Mouse (Mus musculus) heart, postnatal 4 days (tissue): ENCODE data around the gene Dock2. TPM values are rescaled to one million over a fixed set of nuclear protein-coding genes. Genes with fewer than 3 reads are reported as not detected.

Experiments
- DNase-seq: peaks from one replicate; pipeline ENCODE4 v3.0.0; 2021
- total RNA-seq, 2 experiments: library from RNA; stranded (reverse); gene quantifications; 2 replicates each; pipeline ENCODE4 v1.2.3; 2021

Gene Dock2
- total RNA-seq, 2 experiments from 2014 or later: 1.4 to 1.7 TPM

GRCm38 (mm10) chr11:34769396-34769795 lies 14.3 kb downstream of the Dock2 start:
- DNase-seq: no peak

- DNase-seq: no peak
Observed at GRCm38 (mm10) chr11:34763739-34764361, 19.8 kb downstream of the Dock2 start.

GRCm38 (mm10) chr11:34762570-34763127 lies 21.0 kb downstream of the Dock2 start:
- no peak for DNase-seq

GRCm38 (mm10) chr11:34762125-34762524 lies 21.6 kb downstream of the Dock2 start:
- DNase-seq: no peak

- DNase-seq: no peak
Observed at GRCm38 (mm10) chr11:34759582-34759981, 24.1 kb downstream of the Dock2 start.

- DNase-seq: no peak
Observed at GRCm38 (mm10) chr11:34741081-34741480, 42.6 kb downstream of the Dock2 start.

GRCm38 (mm10) chr11:34739816-34740215 lies 43.9 kb downstream of the Dock2 start:
- no peak for DNase-seq

GRCm38 (mm10) chr11:34738945-34739344 lies 44.7 kb downstream of the Dock2 start:
- DNase-seq: no peak

GRCm38 (mm10) chr11:34737193-34737592 lies 46.5 kb downstream of the Dock2 start:
- DNase-seq: no peak

GRCm38 (mm10) chr11:34734033-34734432 lies 49.7 kb downstream of the Dock2 start:
- DNase-seq: no peak

- no peak for DNase-seq
Observed at GRCm38 (mm10) chr11:34727467-34727866, 56.2 kb downstream of the Dock2 start.

- no peak for DNase-seq
Observed at GRCm38 (mm10) chr11:34726699-34727347, 56.9 kb downstream of the Dock2 start.

GRCm38 (mm10) chr11:34713360-34713759 lies 70.3 kb downstream of the Dock2 start:
- DNase-seq: no peak

GRCm38 (mm10) chr11:34708278-34708677 lies 75.4 kb downstream of the Dock2 start:
- no peak for DNase-seq

GRCm38 (mm10) chr11:34707360-34707759 lies 76.3 kb downstream of the Dock2 start:
- DNase-seq: no peak

- DNase-seq: no peak
Observed at GRCm38 (mm10) chr11:34705108-34705446, 78.6 kb downstream of the Dock2 start.

GRCm38 (mm10) chr11:34704384-34705107 lies 79.1 kb downstream of the Dock2 start:
- DNase-seq: no peak

- no peak for DNase-seq
Observed at GRCm38 (mm10) chr11:34703851-34704250, 79.8 kb downstream of the Dock2 start.

- DNase-seq: no peak
Observed at GRCm38 (mm10) chr11:34681790-34682189, 101.9 kb downstream of the Dock2 start.

GRCm38 (mm10) chr11:34544631-34545030 lies 239.1 kb downstream of the Dock2 start:
- no peak for DNase-seq

- DNase-seq: no peak
Observed at GRCm38 (mm10) chr11:34532131-34532530, 251.6 kb downstream of the Dock2 start.

- DNase-seq: no peak
Observed at GRCm38 (mm10) chr11:34530971-34531370, 252.7 kb downstream of the Dock2 start.

- DNase-seq: no peak
Observed at GRCm38 (mm10) chr11:34528006-34528405, 255.7 kb downstream of the Dock2 start.
